Mouse (Mus musculus): ENCODE results near the gene Napepld. TPM values are rescaled to one million over a fixed set of nuclear protein-coding genes. Genes with fewer than 3 reads are reported as not detected.
"Not testable (repeated sequence)": the region's sequence is repeated elsewhere in the genome, so short reads cannot be mapped to it uniquely, and the experiment has no call there.

The Napepld gene
- polyA plus RNA-seq, 1 experiment from 2014 or later = 10.2 TPM

DNA sequence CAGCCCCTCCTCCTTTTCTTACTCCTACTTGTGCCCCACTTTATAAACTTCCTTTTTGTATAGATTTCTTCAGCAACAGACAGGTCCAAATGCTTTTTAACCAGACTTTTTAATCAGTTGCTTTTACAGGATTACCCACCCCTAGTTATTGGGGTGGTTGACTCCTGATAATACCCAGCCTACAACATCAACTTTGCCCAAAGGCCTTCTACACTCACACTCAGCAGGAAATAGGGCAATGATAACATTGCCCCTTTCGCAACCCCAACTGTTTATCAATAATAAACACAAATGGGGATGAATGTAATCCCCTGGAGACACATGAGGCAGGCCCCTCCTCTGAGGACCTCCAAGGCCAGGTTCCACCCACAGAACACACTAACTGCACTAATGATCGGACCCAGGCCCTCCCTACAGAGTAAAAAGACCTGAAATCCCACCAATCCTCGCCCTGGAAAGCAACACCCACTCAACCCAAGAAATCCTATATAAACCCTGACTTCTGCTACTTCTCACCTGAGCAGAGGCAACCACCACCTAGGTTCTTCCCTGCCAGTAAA, 84.7 kb downstream of the Napepld start:
- no peak overlapping the region for H3K4me3 ChIP-seq
- H3K9me3 ChIP-seq = no peaks in the 10 kb centered on the region
- H3K9ac ChIP-seq (replicated peaks) = no peak overlapping the region
- ATAC-seq (ENCODE audit: low FRiP score, low read depth) = no peak
- no peaks in the 10 kb centered on the region for H3K36me3 ChIP-seq
- 76% methylated on average over 3 of the region's 3 CpGs for WGBS
- no peak overlapping the region for H3K27ac ChIP-seq (replicated peaks)
- no peak overlapping the region for H3K4me2 ChIP-seq (replicated peaks)
- H3K27me3 ChIP-seq = no peaks in the 10 kb centered on the region
- H3K4me1 ChIP-seq = no peaks in the 10 kb centered on the region

DNA sequence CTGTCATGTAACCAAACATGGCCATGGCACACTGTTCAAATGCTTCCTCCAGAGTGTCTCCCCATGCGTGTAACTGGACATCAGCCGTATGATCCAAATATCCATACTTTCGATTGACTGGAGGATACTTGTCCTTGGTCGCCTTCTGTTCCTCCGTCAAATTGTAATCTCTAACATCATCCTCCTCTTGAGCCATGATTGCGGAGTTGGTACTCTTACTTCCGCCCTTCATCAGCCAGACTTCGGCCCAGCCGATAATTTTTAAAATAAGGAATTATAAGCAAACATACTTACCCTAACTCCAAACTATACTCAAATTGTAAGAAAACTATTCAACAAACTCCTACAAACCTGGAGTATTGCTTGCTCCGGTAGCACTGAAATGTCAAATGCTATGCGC, 86.9 kb downstream of the Napepld start:
- ATAC-seq (ENCODE audit: low FRiP score, low read depth); H3K4me2 ChIP-seq (replicated peaks); H3K27me3 ChIP-seq; H3K9me3 ChIP-seq; H3K4me1 ChIP-seq; H3K36me3 ChIP-seq; H3K9ac ChIP-seq (replicated peaks); H3K4me3 ChIP-seq; H3K27ac ChIP-seq (replicated peaks): not testable (repeated sequence)
- 96% methylated on average over 11 of the region's 11 CpGs for WGBS

Other genes with a start within 250 kb of the Napepld start
- gene Lrrc17, start 157.8 kb downstream of the Napepld start, polyA plus RNA-seq (2016; fragmentation: Nextera tagmentation; extraction: Ambion mirVana) = 19.3 and 28.5 TPM in 2 replicates
- 0.21 and 0.40 TPM in 2 replicates for gene Fbxl13, start 55.8 kb downstream of the Napepld start, polyA plus RNA-seq (2016; fragmentation: Nextera tagmentation; extraction: Ambion mirVana)
- 79.1 and 81.3 TPM in 2 replicates for gene Armc10, start 55.6 kb downstream of the Napepld start, polyA plus RNA-seq (2016; fragmentation: Nextera tagmentation; extraction: Ambion mirVana)
- gene Pmpcb, start 35.7 kb upstream of the Napepld start, polyA plus RNA-seq (2016; fragmentation: Nextera tagmentation; extraction: Ambion mirVana) = 90.8 and 97.2 TPM in 2 replicates
- gene Dnajc2, start 83.9 kb upstream of the Napepld start, polyA plus RNA-seq (2016; fragmentation: Nextera tagmentation; extraction: Ambion mirVana) = 88.8 and 89.7 TPM in 2 replicates
- gene Psmc2, start 83.9 kb upstream of the Napepld start, polyA plus RNA-seq (2016; fragmentation: Nextera tagmentation; extraction: Ambion mirVana) = 214 and 220 TPM in 2 replicates
- 0.11 and 0.22 TPM in 2 replicates for gene Slc26a5, start 164.2 kb upstream of the Napepld start, polyA plus RNA-seq (2016; fragmentation: Nextera tagmentation; extraction: Ambion mirVana)